Mouse (Mus musculus) midbrain, postnatal 0 days (tissue): ENCODE measurements around the gene Lamtor3. TPM values are rescaled to one million over a fixed set of nuclear protein-coding genes. Genes with fewer than 3 reads are reported as not detected.

Experiments
- ATAC-seq: fragments of 200-750 bp; cut with Nextera tagmentation; 2 replicates; pipeline ENCODE4 v1.8.0; 2017; ENCODE audit warnings: moderate number of reproducible peaks, mild to moderate bottlenecking, moderate TSS enrichment, moderate library complexity; ENCODE audit not compliant: low FRiP score
- DNase-seq: peaks from one replicate; pipeline ENCODE4 v3.0.0-alpha.2; 2015; ENCODE audit warnings: low spot score
- H3K27ac ChIP-seq: fragments of 300-500 bp; sonication (generic); 2 replicates; pipeline ENCODE4 v1.5.1; 2014; ENCODE audit warnings: low read depth, mild to moderate bottlenecking, low read length, mixed read lengths
- H3K27me3 ChIP-seq: fragments of 300-500 bp; sonication (generic); 2 replicates; pipeline ENCODE4 v1.6.1; 2014; ENCODE audit warnings: low read length, control low read depth, mixed read lengths; ENCODE audit not compliant: insufficient read depth
- H3K36me3 ChIP-seq: fragments of 300-500 bp; sonication (generic); 2 replicates; pipeline ENCODE4 v1.6.1; 2014; ENCODE audit warnings: low read length, control low read depth, mixed read lengths; ENCODE audit not compliant: insufficient read depth
- H3K4me1 ChIP-seq: fragments of 300-500 bp; sonication (generic); 2 replicates; pipeline ENCODE4 v1.6.1; 2014; ENCODE audit warnings: mild to moderate bottlenecking, control low read depth, antibody characterized with exemption, low read length, mixed read lengths; ENCODE audit not compliant: insufficient read depth
- H3K4me2 ChIP-seq: fragments of 300-500 bp; sonication (generic); 2 replicates; pipeline ENCODE4 v1.6.1; 2014; ENCODE audit warnings: low read depth, mild to moderate bottlenecking, low read length, mixed read lengths; ENCODE audit not compliant: poor library complexity, severe bottlenecking
- H3K4me3 ChIP-seq: fragments of 300-500 bp; sonication (generic); 2 replicates; pipeline ENCODE4 v1.5.1; 2014; ENCODE audit warnings: low read depth, mild to moderate bottlenecking, low read length, moderate library complexity
- H3K9ac ChIP-seq: fragments of 300-500 bp; sonication (generic); replicated peaks from 2 replicates; pipeline ENCODE4 v1.6.1; 2014; ENCODE audit warnings: mild to moderate bottlenecking, low read length, moderate library complexity, mixed read lengths; ENCODE audit not compliant: poor library complexity, severe bottlenecking
- H3K9me3 ChIP-seq: fragments of 300-500 bp; sonication (generic); 2 replicates; pipeline ENCODE4 v1.6.1; 2016; ENCODE audit warnings: low read length, control low read depth
- CTCF ChIP-seq: IDR thresholded peaks from 2 replicates; pipeline ENCODE4 v1.5.1; 2016; ENCODE audit warnings: antibody characterized with exemption, mild to moderate bottlenecking
- WGBS: fragments of 180-500 bp; shearing (Covaris S2); extraction: QIAGEN DNeasy Blood & Tissue Kit; methylation state at CpG from one replicate; pipeline ENCODE4 v1.1.7; 2014; 5-methylcytosine and 5-hydroxymethylcytosine counted together
- polyA plus RNA-seq: library from polyadenylated mRNA; unstranded; fragments of >200 nt; fragmentation: Nextera tagmentation; extraction: Ambion mirVana; gene quantifications from 2 replicates; pipeline ENCODE4 v1.2.1, GENCODE M21; 2015
- total RNA-seq: library from RNA; depleted of rRNA; stranded (reverse); fragments of >200 nt; gene quantifications from 2 replicates; pipeline ENCODE4 v1.2.3, GENCODE M21; 2014; rRNA removed

Lamtor3 gene
- total and polyA plus RNA-seq, 2 experiments from 2014 or later: 97.7 to 113 TPM

DNA sequence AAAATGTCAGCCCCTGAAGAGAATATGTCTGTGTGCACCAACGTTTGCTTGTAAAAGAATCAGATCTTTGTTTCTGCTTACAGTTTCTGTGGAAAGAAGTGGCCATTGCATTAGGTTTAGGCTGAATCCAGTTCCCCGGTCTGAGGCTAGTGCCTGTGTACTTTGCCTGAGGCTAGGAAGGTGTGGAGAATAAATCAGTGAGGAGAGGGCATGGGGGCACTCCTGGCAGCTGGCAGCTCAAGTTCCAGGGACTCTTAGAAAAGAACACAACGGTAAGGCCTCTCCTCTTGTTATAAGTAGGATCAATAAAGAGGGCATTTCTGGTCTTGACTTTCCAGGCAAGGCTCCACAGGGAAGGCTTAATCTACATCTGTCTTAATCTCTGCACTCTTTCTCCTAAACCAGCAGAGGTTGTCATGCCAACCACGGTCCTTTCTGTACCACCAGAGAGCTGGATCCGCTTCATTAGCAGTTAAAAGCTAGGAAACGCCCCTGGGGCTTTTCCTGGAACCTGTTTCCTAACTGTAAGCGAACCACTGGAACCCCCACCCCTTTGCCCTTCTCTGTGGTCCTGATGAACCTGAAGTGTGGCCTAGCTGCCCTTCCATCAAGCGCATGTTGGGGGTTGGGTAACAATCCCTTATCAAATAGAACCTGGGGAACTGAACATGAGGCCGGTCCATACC lies 58.8 kb downstream of the Lamtor3 start:
- no peak overlapping the region for H3K9ac ChIP-seq
- ATAC-seq (peak; percentile 68), DNase-seq (peak; percentile 73)
- no peaks in the 10 kb centered on the region for H3K36me3 ChIP-seq
- H3K4me3 ChIP-seq: no peak overlapping the region
- no peaks in the 10 kb centered on the region for H3K9me3 ChIP-seq
- TF ChIP-seq CTCF: no peak
- H3K4me2 ChIP-seq: no peak overlapping the region
- peak overlapping the region; percentile 18 for H3K27ac ChIP-seq
- 17% methylated on average over 9 of the region's 9 CpGs for WGBS
- H3K27me3 ChIP-seq: no peaks in the 10 kb centered on the region
- peaks cover 6% of the 10 kb centered on the region for H3K4me1 ChIP-seq

- H3K36me3 ChIP-seq: no peaks in the 10 kb centered on the region
- no peak overlapping the region for H3K4me3 ChIP-seq
- DNase-seq (peak; percentile 44), ATAC-seq (peak; percentile 72)
- H3K4me1 ChIP-seq: peaks cover 6% of the 10 kb centered on the region
- TF ChIP-seq CTCF: no peak
- H3K9ac ChIP-seq: no peak overlapping the region
- peak overlapping the region; percentile 18; the same call in 1 of the 2 replicates for H3K27ac ChIP-seq
- WGBS: 20% methylated on average over 6 of the region's 6 CpGs
- no peaks in the 10 kb centered on the region for H3K9me3 ChIP-seq
- no peaks in the 10 kb centered on the region for H3K27me3 ChIP-seq
- no peak overlapping the region for H3K4me2 ChIP-seq
Measured at GRCm38 (mm10) chr3:137977629-137978041, 59.3 kb downstream of the Lamtor3 start.

DNA sequence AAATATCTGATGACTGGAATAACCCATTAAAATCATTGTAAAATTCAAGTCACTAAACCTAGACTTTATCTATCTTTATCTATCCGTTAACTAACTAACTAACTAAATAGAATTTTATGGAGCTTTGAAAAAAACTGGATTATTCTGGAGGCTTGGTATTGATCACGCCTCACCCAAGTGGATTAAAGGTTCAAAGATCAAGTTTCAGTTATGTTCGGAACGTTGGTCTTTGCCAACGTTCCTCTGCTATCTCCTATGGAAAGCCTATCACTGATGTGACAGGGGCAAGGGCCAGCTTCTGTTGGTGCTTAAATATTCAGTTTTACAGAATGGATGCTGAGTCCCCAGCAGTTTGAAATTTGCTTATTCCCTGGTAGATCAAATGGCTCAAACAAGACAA lies 59.9 kb downstream of the Lamtor3 start:
- WGBS: 54% methylated on average over 5 of the region's 5 CpGs
- Histone ChIP-seq H3K9ac (no peak overlapping the region), H3K9me3 (no peaks in the 10 kb centered on the region), H3K36me3 (no peaks in the 10 kb centered on the region), H3K27ac (no peak overlapping the region), H3K27me3 (no peaks in the 10 kb centered on the region), H3K4me3 (no peak overlapping the region), H3K4me2 (no peak overlapping the region), H3K4me1 (peaks cover 6% of the 10 kb centered on the region)
- no peak for DNase-seq
- ATAC-seq: no peak
- no peak for TF ChIP-seq CTCF

Other genes starting within 250 kb of the Lamtor3 start
- gene Gm21962, start 247.0 kb upstream of the Lamtor3 start, total RNA-seq: not detected in 2 replicates
- gene Gm21962, start 247.0 kb upstream of the Lamtor3 start, polyA plus RNA-seq: not detected in 2 replicates
- gene H2afz, start 54.0 kb upstream of the Lamtor3 start, total RNA-seq: 327 and 404 TPM in 2 replicates
- gene H2afz, start 54.0 kb upstream of the Lamtor3 start, polyA plus RNA-seq: 573 and 609 TPM in 2 replicates
- gene Dnajb14, start 50.8 kb upstream of the Lamtor3 start, total RNA-seq: 23.1 and 24.3 TPM in 2 replicates
- 16.9 and 17.2 TPM in 2 replicates for gene Dnajb14, start 50.8 kb upstream of the Lamtor3 start, polyA plus RNA-seq
- gene Dapp1, start 63.0 kb downstream of the Lamtor3 start, total RNA-seq: 2.3 and 4.0 TPM in 2 replicates
- gene Dapp1, start 63.0 kb downstream of the Lamtor3 start, polyA plus RNA-seq: 1.3 and 1.9 TPM in 2 replicates
- gene 1110002E22Rik, start 146.5 kb downstream of the Lamtor3 start, total RNA-seq: 0.11 and 0.24 TPM in 2 replicates
- gene 1110002E22Rik, start 146.5 kb downstream of the Lamtor3 start, polyA plus RNA-seq: 0.04 and 0.05 TPM in 2 replicates
- gene Gm5105, start 148.9 kb downstream of the Lamtor3 start, total RNA-seq: not detected in 2 replicates
- 0.11 and 0.12 TPM in 2 replicates for gene Gm5105, start 148.9 kb downstream of the Lamtor3 start, polyA plus RNA-seq
- 2.5 and 5.3 TPM in 2 replicates for gene Trmt10a, start 224.9 kb downstream of the Lamtor3 start, total RNA-seq
- gene Trmt10a, start 224.9 kb downstream of the Lamtor3 start, polyA plus RNA-seq: 8.4 and 9.5 TPM in 2 replicates
- 4.9 and 8.1 TPM in 2 replicates for gene Mttp, start 226.5 kb downstream of the Lamtor3 start, total RNA-seq
- 6.1 and 6.7 TPM in 2 replicates for gene Mttp, start 226.5 kb downstream of the Lamtor3 start, polyA plus RNA-seq